Mouse (Mus musculus): ENCODE results near the gene Gm5475.

DNA sequence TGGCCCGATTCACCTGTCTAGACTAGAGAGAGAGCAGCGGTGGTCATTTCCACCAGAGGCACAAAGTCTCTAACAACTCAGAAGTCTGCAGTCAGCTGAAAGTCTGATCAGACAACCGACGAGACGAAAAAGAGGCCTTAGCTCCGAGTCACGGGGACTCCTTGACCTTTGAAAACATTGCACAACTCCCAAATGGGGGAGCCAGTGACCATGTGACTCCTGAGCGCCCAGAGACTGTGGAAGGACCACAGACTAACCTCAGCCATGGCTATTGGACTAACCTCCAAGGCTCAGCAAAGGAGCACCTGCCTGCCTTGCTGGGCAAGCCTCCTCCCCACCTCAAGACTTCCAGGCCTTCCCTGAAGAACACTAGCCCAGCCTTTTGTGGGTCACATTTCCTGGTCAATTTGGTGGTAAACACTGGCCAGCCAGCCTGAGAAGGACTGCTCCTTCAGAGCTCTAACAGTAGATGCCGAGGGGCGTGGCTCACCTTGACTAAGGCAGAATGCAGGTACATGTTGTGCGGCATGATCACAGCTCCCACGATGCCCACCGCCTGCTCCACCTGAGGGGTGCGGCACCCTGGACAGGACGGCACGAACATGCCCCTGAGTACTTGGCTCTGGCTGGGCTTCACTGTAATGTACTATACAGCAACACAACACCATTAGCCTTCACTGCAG lies 18.5 kb upstream of the Gm5475 start:
- no peak for TF ChIP-seq CTCF (IDR thresholded peaks at IDR 0.05)
- TF ChIP-seq EP300 (IDR thresholded peaks at IDR 0.05), result no peak

Data from lung, postnatal 0 days (tissue).